Mouse (Mus musculus): Measurements from ENCODE around the gene R3hcc1l.

R3hcc1l gene

GRCm38 (mm10) chr19:42595066-42595465, 76.5 kb downstream of the R3hcc1l start:
- in situ Hi-C loops (cut with MboI; ENCODE audit: unreplicated experiment in 2 of 2): no loop called here

GRCm38 (mm10) chr19:42597286-42597685, 78.7 kb downstream of the R3hcc1l start:
- in situ Hi-C loops (cut with MboI; ENCODE audit: unreplicated experiment in 2 of 2): no loop called here

- in situ Hi-C loops (cut with MboI; ENCODE audit: unreplicated experiment in 2 of 2): no loop called here
These were observed 79.3 kb downstream of the R3hcc1l start for GRCm38 (mm10) chr19:42597896-42598295.

- in situ Hi-C loops (cut with MboI; ENCODE audit: unreplicated experiment in 2 of 2): no loop called here
These were observed 81.3 kb downstream of the R3hcc1l start for GRCm38 (mm10) chr19:42599891-42600290.

- in situ Hi-C loops (cut with MboI; ENCODE audit: unreplicated experiment in 2 of 2): no loop called here
These were observed 82.0 kb downstream of the R3hcc1l start for GRCm38 (mm10) chr19:42600591-42600990.

GRCm38 (mm10) chr19:42601445-42601844, 82.9 kb downstream of the R3hcc1l start:
- in situ Hi-C loops (cut with MboI; ENCODE audit: unreplicated experiment in 2 of 2): no loop called here

- in situ Hi-C loops (cut with MboI; ENCODE audit: unreplicated experiment in 2 of 2): no loop called here
These were observed 83.5 kb downstream of the R3hcc1l start for GRCm38 (mm10) chr19:42602041-42602440.

- in situ Hi-C loops (cut with MboI; ENCODE audit: unreplicated experiment in 2 of 2): no loop called here
These were observed 84.0 kb downstream of the R3hcc1l start for GRCm38 (mm10) chr19:42602576-42602975.

GRCm38 (mm10) chr19:42608082-42608481, 89.5 kb downstream of the R3hcc1l start:
- in situ Hi-C loops (cut with MboI; ENCODE audit: unreplicated experiment in 2 of 2): no loop called here

- in situ Hi-C loops (cut with MboI; ENCODE audit: unreplicated experiment in 2 of 2): no loop called here
These were observed 91.2 kb downstream of the R3hcc1l start for GRCm38 (mm10) chr19:42609716-42610115.

GRCm38 (mm10) chr19:42611746-42612145, 93.2 kb downstream of the R3hcc1l start:
- in situ Hi-C loops (cut with MboI; ENCODE audit: unreplicated experiment in 2 of 2): no loop called here

GRCm38 (mm10) chr19:42612654-42613053, 94.1 kb downstream of the R3hcc1l start, which contains the start of gene Loxl4:
TSS of gene Loxl4 (minus strand) at chr19:42612813.
- in situ Hi-C loops (cut with MboI; ENCODE audit: unreplicated experiment in 2 of 2): no loop called here

GRCm38 (mm10) chr19:42613116-42613515, 94.6 kb downstream of the R3hcc1l start:
- in situ Hi-C loops (cut with MboI; ENCODE audit: unreplicated experiment in 2 of 2): no loop called here

GRCm38 (mm10) chr19:42613647-42614225, 95.2 kb downstream of the R3hcc1l start:
- in situ Hi-C loops (cut with MboI; ENCODE audit: unreplicated experiment in 2 of 2): no loop called here

GRCm38 (mm10) chr19:42628068-42628467, 109.5 kb downstream of the R3hcc1l start:
- in situ Hi-C loops (cut with MboI; ENCODE audit: unreplicated experiment in 2 of 2): no loop called here

- in situ Hi-C loops (cut with MboI; ENCODE audit: unreplicated experiment in 2 of 2): no loop called here
These were observed 113.0 kb downstream of the R3hcc1l start for GRCm38 (mm10) chr19:42631541-42631961.

- in situ Hi-C loops (cut with MboI; ENCODE audit: unreplicated experiment in 2 of 2): no loop called here
These were observed 113.7 kb downstream of the R3hcc1l start for GRCm38 (mm10) chr19:42632301-42632700.

- in situ Hi-C loops (cut with MboI; ENCODE audit: unreplicated experiment in 2 of 2): no loop called here
These were observed 115.1 kb downstream of the R3hcc1l start for GRCm38 (mm10) chr19:42633650-42634049.

GRCm38 (mm10) chr19:42636631-42637030, 118.1 kb downstream of the R3hcc1l start:
- in situ Hi-C loops (cut with MboI; ENCODE audit: unreplicated experiment in 2 of 2): no loop called here

- in situ Hi-C loops (cut with MboI; ENCODE audit: unreplicated experiment in 2 of 2): no loop called here
These were observed 120.3 kb downstream of the R3hcc1l start for GRCm38 (mm10) chr19:42638604-42639481.

GRCm38 (mm10) chr19:42639544-42639943, 121.0 kb downstream of the R3hcc1l start:
- in situ Hi-C loops (cut with MboI; ENCODE audit: unreplicated experiment in 2 of 2): no loop called here

- in situ Hi-C loops (cut with MboI; ENCODE audit: unreplicated experiment in 2 of 2): no loop called here
These were observed 121.7 kb downstream of the R3hcc1l start for GRCm38 (mm10) chr19:42640211-42640610.

Measured in v-Abl transformed pro-B cells (cell line).